Mouse (Mus musculus) ES-E14 (cell line): Measurements from ENCODE around the gene Zfp366. TPM values are rescaled to one million over a fixed set of nuclear protein-coding genes. Genes with fewer than 3 reads are reported as not detected.
A peak's percentile ranks its signal among the peaks of the same experiment; 100 is the strongest.

ENCODE experiments used
- DNase-seq: peaks from one replicate; pipeline ENCODE4 v3.0.0-alpha.2; 2013; ENCODE audit warnings: low read depth, low spot score
- H3K27ac ChIP-seq: 2 replicates; pipeline ENCODE4 v1.5.1; 2012; ENCODE audit warnings: low read depth, mild to moderate bottlenecking, low read length, moderate library complexity, mixed read lengths; ENCODE audit not compliant: poor library complexity, insufficient read depth, severe bottlenecking
- H3K36me3 ChIP-seq: 2 replicates; pipeline ENCODE4 v1.6.1; 2012; ENCODE audit warnings: mild to moderate bottlenecking, low read length, moderate library complexity, mixed read lengths; ENCODE audit not compliant: control insufficient read depth, poor library complexity, insufficient read depth, severe bottlenecking
- H3K4me1 ChIP-seq, 2 experiments: fragments of 150-350 bp in 1 of 2; sonication (generic) in 1 of 2; 2 replicates each; pipeline ENCODE4 v1.6.1; 2012; ENCODE audit warnings: low read length in 2 of 2, mild to moderate bottlenecking in 1 of 2, mixed read lengths in 1 of 2; ENCODE audit not compliant: control insufficient read depth in 2 of 2, insufficient read depth in 2 of 2, poor library complexity in 1 of 2
- H3K4me3 ChIP-seq, 2 experiments: fragments of 150-350 bp in 1 of 2; sonication (generic) in 1 of 2; 2 replicates each; pipeline ENCODE4 v1.5.1; 2012; ENCODE audit warnings: low read length in 2 of 2, low read depth in 1 of 2, mild to moderate bottlenecking in 1 of 2, mixed read lengths in 1 of 2; ENCODE audit not compliant: insufficient read depth in 1 of 2, poor library complexity in 1 of 2, severe bottlenecking in 1 of 2
- H3K9ac ChIP-seq: 2 replicates; pipeline ENCODE4 v1.6.1; 2012; ENCODE audit warnings: low read depth, mild to moderate bottlenecking, low read length, mixed read lengths; ENCODE audit not compliant: poor library complexity, insufficient read depth, severe bottlenecking
- H3K9me3 ChIP-seq: fragments of 150-350 bp; sonication (generic); 2 replicates; pipeline ENCODE4 v1.6.1; 2012; ENCODE audit warnings: low read depth, mild to moderate bottlenecking, low read length; ENCODE audit not compliant: control insufficient read depth, insufficient read depth
- CHD2 ChIP-seq: IDR thresholded peaks from 2 replicates; pipeline ENCODE4 v1.6.1; 2014; ENCODE audit warnings: mild to moderate bottlenecking, low read depth, low read length, inconsistent platforms
- HCFC1 ChIP-seq: IDR thresholded peaks from 2 replicates; pipeline ENCODE4 v1.6.1; 2012; ENCODE audit warnings: low read length, inconsistent platforms, borderline replicate concordance; ENCODE audit not compliant: insufficient read depth
- MAFK ChIP-seq: IDR thresholded peaks from 2 replicates; pipeline ENCODE4 v1.6.1; 2014; ENCODE audit warnings: mild to moderate bottlenecking, low read depth, low read length, inconsistent platforms; ENCODE audit not compliant: insufficient read depth
- ZC3H11A ChIP-seq: IDR thresholded peaks from 2 replicates; pipeline ENCODE4 v1.6.1; 2012; ENCODE audit warnings: low read depth, mild to moderate bottlenecking, inconsistent platforms, low read length, borderline replicate concordance
- ZNF384 ChIP-seq: IDR thresholded peaks from 2 replicates; pipeline ENCODE4 v1.6.1; 2012; ENCODE audit warnings: low read depth, low read length, inconsistent platforms
- in situ Hi-C, 2 experiments: fragments of 600-800 bp; cut with MboI; formaldehyde crosslinking; loops; one replicate each; pipeline ENCODE4 v1.15.1; 2025; ENCODE audit warnings: low sequenced_read_pairs in 2 of 2, inconsistent platforms in 1 of 2; ENCODE audit not compliant: unreplicated experiment in 2 of 2
- total RNA-seq: library from RNA; depleted of rRNA; stranded (reverse); fragments of 300-350 nt; gene quantifications from 2 replicates; pipeline ENCODE4 v1.2.3, GENCODE M21; 2012

The Zfp366 gene
- total RNA-seq, 1 experiment, result 0.04 TPM

- Histone ChIP-seq H3K9ac (no peak overlapping the region), H3K36me3 (no peaks in the 10 kb centered on the region), H3K4me1 (peaks cover 0 to 13% of the 10 kb centered on the region in 2 experiments; a peak in 1 of 4 replicates), H3K9me3 (no peaks in the 10 kb centered on the region), H3K4me3 (no peak overlapping the region), H3K27ac (no peak overlapping the region)
- no peak for DNase-seq
- in situ Hi-C loops, result no loop called here
- no peak for TF ChIP-seq ZNF384
- no peak for TF ChIP-seq MAFK
- no peak for TF ChIP-seq ZC3H11A
- no peak for TF ChIP-seq HCFC1
- no peak for TF ChIP-seq CHD2
Measured at GRCm38 (mm10) chr13:99243831-99244230, 59.2 kb downstream of the Zfp366 start.

- Histone ChIP-seq H3K4me3 (no peak overlapping the region), H3K4me1 (peaks cover 0 to 10% of the 10 kb centered on the region in 2 experiments; a peak in 1 of 4 replicates), H3K27ac (no peak overlapping the region), H3K36me3 (no peaks in the 10 kb centered on the region), H3K9ac (no peak overlapping the region), H3K9me3 (no peaks in the 10 kb centered on the region)
- DNase-seq, result no peak
- in situ Hi-C loops, result no loop called here
- no peak for TF ChIP-seq HCFC1
- TF ChIP-seq ZNF384, result no peak
- TF ChIP-seq ZC3H11A, result no peak
- no peak for TF ChIP-seq MAFK
- no peak for TF ChIP-seq CHD2
Measured at GRCm38 (mm10) chr13:99244471-99244870, 59.8 kb downstream of the Zfp366 start.

GRCm38 (mm10) chr13:99244896-99245295 is 60.3 kb downstream of the Zfp366 start:
- no peak for TF ChIP-seq ZNF384
- TF ChIP-seq MAFK, result no peak
- no peak for TF ChIP-seq HCFC1
- no peak for TF ChIP-seq CHD2
- TF ChIP-seq ZC3H11A, result no peak
- peaks cover 0 to 10% of the 10 kb centered on the region in 2 experiments; a peak in 1 of 4 replicates for H3K4me1 ChIP-seq
- H3K4me3 ChIP-seq, result no peak overlapping the region
- in situ Hi-C loops, result no loop called here
- peak; percentile 29 for DNase-seq
- no peaks in the 10 kb centered on the region for H3K36me3 ChIP-seq
- no peak overlapping the region for H3K27ac ChIP-seq
- H3K9me3 ChIP-seq, result no peaks in the 10 kb centered on the region
- H3K9ac ChIP-seq, result no peak overlapping the region

- Histone ChIP-seq H3K4me1 (peaks cover 0 to 10% of the 10 kb centered on the region in 2 experiments; a peak in 1 of 4 replicates), H3K9ac (no peak overlapping the region), H3K9me3 (no peaks in the 10 kb centered on the region), H3K27ac (no peak overlapping the region), H3K4me3 (0 out of 4 replicates have a peak overlapping the region, but pooled peaks of 1 of the 2 experiments have one; percentile 15), H3K36me3 (no peaks in the 10 kb centered on the region)
- DNase-seq, result no peak
- in situ Hi-C loops, result no loop called here
- TF ChIP-seq HCFC1 (no peak), CHD2 (no peak), ZC3H11A (no peak), MAFK (no peak), ZNF384 (no peak)
Measured at GRCm38 (mm10) chr13:99245916-99246460, 61.4 kb downstream of the Zfp366 start.
